Mouse (Mus musculus): ENCODE measurements around the gene Rcsd1. TPM values are rescaled to one million over a fixed set of nuclear protein-coding genes. Genes with fewer than 3 reads are reported as not detected.

Rcsd1 gene
- polyA plus RNA-seq, 1 experiment: 0.04 TPM

DNA sequence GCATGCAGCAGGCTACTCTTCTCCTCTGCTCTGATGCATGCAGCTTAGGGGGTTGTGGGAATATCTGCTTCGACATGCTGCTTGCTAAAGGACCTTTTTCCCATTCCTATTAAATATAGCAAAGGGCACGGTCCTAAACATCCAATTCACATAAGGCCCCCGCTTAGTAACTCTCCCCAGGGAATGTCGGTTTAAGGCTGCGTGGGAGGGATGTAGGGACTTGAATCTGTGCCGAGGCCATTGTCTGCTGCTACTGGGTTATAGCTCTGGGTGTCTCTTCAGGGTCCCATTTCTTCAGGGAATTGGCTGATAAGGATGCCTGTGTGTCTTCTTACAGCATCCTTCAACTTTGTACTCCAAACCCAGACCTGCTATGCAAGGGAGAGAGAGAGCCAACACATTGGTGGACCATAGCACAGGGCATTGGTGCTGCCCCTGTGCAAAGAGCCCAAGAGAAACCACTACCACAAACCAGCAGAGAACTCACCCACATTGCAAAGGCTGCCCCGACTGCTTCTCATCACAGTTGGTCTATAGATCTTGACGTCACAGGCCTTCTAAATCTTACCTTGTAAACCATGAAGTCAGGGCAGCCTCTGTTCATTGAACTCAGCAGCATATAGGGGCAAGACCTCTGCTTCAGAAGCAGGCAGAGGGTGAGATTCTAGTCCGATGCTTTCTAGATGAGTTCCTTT is 724 bp downstream of the Rcsd1 start:
- Histone ChIP-seq H3K79me2 (ENCODE audit: control insufficient read depth, insufficient read depth) (no peaks in the 10 kb centered on the region), H3K27me3 (ENCODE audit: control insufficient read depth, insufficient read depth, insufficient read length) (peaks cover 43% of the 10 kb centered on the region), H3K4me3 (no peak overlapping the region), H3K36me3 (ENCODE audit: control insufficient read depth, insufficient read depth) (no peaks in the 10 kb centered on the region), H3ac (ENCODE audit: control insufficient read depth, insufficient read length) (no peak overlapping the region), H3K4me2 (ENCODE audit: low read depth) (peak overlapping the region; percentile 60)
- TF ChIP-seq SRF (IDR thresholded peaks at IDR 0.05; ENCODE audit: control insufficient read depth, insufficient read length, low read depth) (no peak), E2F4 (IDR thresholded peaks at IDR 0.05; ENCODE audit: insufficient read depth) (no peak), USF1 (IDR thresholded peaks at IDR 0.05; ENCODE audit: low read depth) (no peak), REST (IDR thresholded peaks at IDR 0.05; ENCODE audit: insufficient read depth, insufficient read length) (no peak), MYOG (IDR thresholded peaks at IDR 0.05; ENCODE audit: control insufficient read depth in 1 of 3, insufficient read depth in 1 of 3, insufficient read length in 2 of 3, low read depth in 2 of 3) (no peak), MAX (IDR thresholded peaks at IDR 0.05; ENCODE audit: low read depth) (no peak), TCF3 (IDR thresholded peaks at IDR 0.05; ENCODE audit: insufficient read length, low read depth) (no peak), POLR2AphosphoS2 (IDR thresholded peaks at IDR 0.05; ENCODE audit: insufficient read length, low read depth) (no peak), POLR2A (IDR thresholded peaks at IDR 0.05; ENCODE audit: insufficient read length, low read depth) (no peak), TCF12 (IDR thresholded peaks at IDR 0.05; ENCODE audit: insufficient read depth, poor library complexity, severe bottlenecking) (no peak), CEBPB (IDR thresholded peaks at IDR 0.05; ENCODE audit: insufficient read depth, poor library complexity, severe bottlenecking) (no peak)

DNA sequence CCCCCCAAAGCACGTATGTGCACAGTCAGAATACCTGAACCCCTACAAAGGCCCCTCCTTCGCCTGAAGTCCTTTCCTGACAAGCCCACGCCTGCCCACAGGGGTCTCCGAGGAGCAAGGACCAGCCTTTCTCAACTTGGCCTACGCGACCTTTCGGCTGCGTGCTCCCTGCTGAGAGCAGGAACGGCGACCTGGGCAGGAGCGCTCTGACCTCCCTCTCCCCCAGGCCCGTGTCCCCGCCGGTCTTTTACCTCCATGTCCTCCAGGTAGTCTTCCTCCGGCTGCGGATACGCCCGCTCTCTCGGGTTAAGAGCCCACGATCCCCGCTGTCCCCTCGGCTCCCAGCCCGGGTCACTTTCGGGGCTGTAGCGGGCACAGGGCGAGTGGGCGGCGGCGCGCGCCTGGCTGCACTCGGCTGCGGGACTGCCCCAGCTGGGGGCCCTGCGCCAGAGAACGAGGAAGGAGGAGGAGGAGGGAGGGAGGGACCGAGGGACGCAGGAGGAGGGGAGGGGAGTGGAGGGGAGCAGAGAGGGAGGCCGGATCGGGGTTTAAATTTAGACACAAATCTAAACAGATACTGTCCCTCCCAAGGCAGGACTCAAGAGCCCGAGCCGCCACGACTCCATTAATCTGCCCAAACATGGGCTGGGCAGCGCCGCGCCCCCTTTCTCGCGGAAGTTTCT is 1.8 kb downstream of the Rcsd1 start:
- Histone ChIP-seq H3K36me3 (ENCODE audit: control insufficient read depth, insufficient read depth) (no peaks in the 10 kb centered on the region), H3K4me3 (no peak overlapping the region), H3K4me2 (ENCODE audit: low read depth) (peak overlapping the region; percentile 60), H3ac (ENCODE audit: control insufficient read depth, insufficient read length) (no peak overlapping the region), H3K79me2 (ENCODE audit: control insufficient read depth, insufficient read depth) (no peaks in the 10 kb centered on the region), H3K27me3 (ENCODE audit: control insufficient read depth, insufficient read depth, insufficient read length) (peaks cover 43% of the 10 kb centered on the region)
- TF ChIP-seq MYOD1 (IDR thresholded peaks at IDR 0.05; ENCODE audit: control insufficient read depth in 1 of 3, insufficient read length in 2 of 3, low read depth in 2 of 3) (no peak), E2F4 (IDR thresholded peaks at IDR 0.05; ENCODE audit: insufficient read depth) (no peak), CEBPB (IDR thresholded peaks at IDR 0.05; ENCODE audit: insufficient read depth, poor library complexity, severe bottlenecking) (no peak), POLR2AphosphoS2 (IDR thresholded peaks at IDR 0.05; ENCODE audit: insufficient read length, low read depth) (no peak), SRF (IDR thresholded peaks at IDR 0.05; ENCODE audit: control insufficient read depth, insufficient read length, low read depth) (no peak), TCF12 (IDR thresholded peaks at IDR 0.05; ENCODE audit: insufficient read depth, poor library complexity, severe bottlenecking) (no peak), MYOG (IDR thresholded peaks at IDR 0.05; ENCODE audit: control insufficient read depth in 1 of 3, insufficient read depth in 1 of 3, insufficient read length in 2 of 3, low read depth in 2 of 3) (no peak), REST (IDR thresholded peaks at IDR 0.05; ENCODE audit: insufficient read depth, insufficient read length) (no peak), POLR2A (IDR thresholded peaks at IDR 0.05; ENCODE audit: insufficient read length, low read depth) (no peak), USF1 (IDR thresholded peaks at IDR 0.05; ENCODE audit: low read depth) (no peak), MAX (IDR thresholded peaks at IDR 0.05; ENCODE audit: low read depth) (no peak), TCF3 (IDR thresholded peaks at IDR 0.05; ENCODE audit: insufficient read length, low read depth) (no peak)

DNA sequence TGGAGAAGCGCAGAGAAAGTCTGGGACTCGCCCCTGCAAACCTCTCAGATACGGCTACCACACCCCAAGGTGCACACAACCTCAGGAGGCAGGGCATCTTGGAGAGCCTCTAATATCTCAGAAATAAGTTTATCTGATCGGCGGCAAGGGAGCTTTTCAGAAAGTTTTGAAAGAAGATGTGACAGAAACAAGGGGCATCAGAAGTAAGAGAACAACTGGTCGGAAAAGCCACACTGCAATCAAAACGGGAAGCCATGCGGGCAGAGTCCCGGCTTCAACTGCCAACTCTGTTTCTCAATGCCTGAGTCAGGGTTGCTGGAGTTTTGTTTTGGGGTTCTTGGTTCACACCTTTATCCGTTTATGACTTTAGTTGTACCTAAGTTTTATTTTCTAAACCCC is 2.3 kb downstream of the Rcsd1 start:
- Histone ChIP-seq H3K4me2 (ENCODE audit: low read depth) (no peak overlapping the region), H3K27me3 (ENCODE audit: control insufficient read depth, insufficient read depth, insufficient read length) (peaks cover 45% of the 10 kb centered on the region), H3ac (ENCODE audit: control insufficient read depth, insufficient read length) (no peak overlapping the region), H3K36me3 (ENCODE audit: control insufficient read depth, insufficient read depth) (no peaks in the 10 kb centered on the region), H3K79me2 (ENCODE audit: control insufficient read depth, insufficient read depth) (no peaks in the 10 kb centered on the region), H3K4me3 (no peak overlapping the region)
- no peak for TF ChIP-seq SRF (IDR thresholded peaks at IDR 0.05; ENCODE audit: control insufficient read depth, insufficient read length, low read depth)
- TF ChIP-seq MYOD1 (IDR thresholded peaks at IDR 0.05; ENCODE audit: control insufficient read depth in 1 of 3, insufficient read length in 2 of 3, low read depth in 2 of 3): no peak
- no peak for TF ChIP-seq MYOG (IDR thresholded peaks at IDR 0.05; ENCODE audit: control insufficient read depth in 1 of 3, insufficient read depth in 1 of 3, insufficient read length in 2 of 3, low read depth in 2 of 3)
- TF ChIP-seq TCF12 (IDR thresholded peaks at IDR 0.05; ENCODE audit: insufficient read depth, poor library complexity, severe bottlenecking): no peak
- TF ChIP-seq POLR2AphosphoS2 (IDR thresholded peaks at IDR 0.05; ENCODE audit: insufficient read length, low read depth): no peak
- TF ChIP-seq MAX (IDR thresholded peaks at IDR 0.05; ENCODE audit: low read depth): no peak
- TF ChIP-seq USF1 (IDR thresholded peaks at IDR 0.05; ENCODE audit: low read depth): no peak
- no peak for TF ChIP-seq CEBPB (IDR thresholded peaks at IDR 0.05; ENCODE audit: insufficient read depth, poor library complexity, severe bottlenecking)
- no peak for TF ChIP-seq TCF3 (IDR thresholded peaks at IDR 0.05; ENCODE audit: insufficient read length, low read depth)
- TF ChIP-seq REST (IDR thresholded peaks at IDR 0.05; ENCODE audit: insufficient read depth, insufficient read length): no peak
- TF ChIP-seq POLR2A (IDR thresholded peaks at IDR 0.05; ENCODE audit: insufficient read length, low read depth): no peak

DNA sequence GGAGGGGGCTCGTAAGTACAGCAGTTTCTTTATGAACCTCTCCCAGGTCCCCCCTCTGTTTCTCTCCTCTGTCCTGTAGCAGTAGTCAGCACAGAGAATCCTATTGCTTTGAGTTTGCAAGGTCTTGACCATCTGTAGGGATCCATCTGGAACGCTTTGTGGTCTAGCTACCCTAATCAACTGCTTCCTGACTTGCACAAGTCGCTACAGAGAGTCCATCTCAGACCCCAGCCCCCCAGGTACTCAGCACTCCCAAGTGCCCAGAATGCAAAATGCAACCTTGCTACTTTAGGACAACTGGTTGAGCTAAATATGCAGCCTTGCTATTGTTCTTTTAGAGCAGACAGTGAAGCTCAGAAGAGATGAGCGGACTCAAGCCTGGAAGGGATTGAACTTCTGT is 3.1 kb downstream of the Rcsd1 start:
- H3K4me2 ChIP-seq (ENCODE audit: low read depth): no peak overlapping the region
- H3K4me3 ChIP-seq: no peak overlapping the region
- H3K36me3 ChIP-seq (ENCODE audit: control insufficient read depth, insufficient read depth): no peaks in the 10 kb centered on the region
- peaks cover 52% of the 10 kb centered on the region for H3K27me3 ChIP-seq (ENCODE audit: control insufficient read depth, insufficient read depth, insufficient read length)
- H3K79me2 ChIP-seq (ENCODE audit: control insufficient read depth, insufficient read depth): no peaks in the 10 kb centered on the region
- no peak overlapping the region for H3ac ChIP-seq (ENCODE audit: control insufficient read depth, insufficient read length)
- TF ChIP-seq MYOG (IDR thresholded peaks at IDR 0.05; ENCODE audit: control insufficient read depth in 1 of 3, insufficient read depth in 1 of 3, insufficient read length in 2 of 3, low read depth in 2 of 3) (no peak), POLR2AphosphoS2 (IDR thresholded peaks at IDR 0.05; ENCODE audit: insufficient read length, low read depth) (no peak), TCF3 (IDR thresholded peaks at IDR 0.05; ENCODE audit: insufficient read length, low read depth) (no peak), CEBPB (IDR thresholded peaks at IDR 0.05; ENCODE audit: insufficient read depth, poor library complexity, severe bottlenecking) (no peak), REST (IDR thresholded peaks at IDR 0.05; ENCODE audit: insufficient read depth, insufficient read length) (no peak), MYOD1 (IDR thresholded peaks at IDR 0.05; ENCODE audit: control insufficient read depth in 1 of 3, insufficient read length in 2 of 3, low read depth in 2 of 3) (no peak), USF1 (IDR thresholded peaks at IDR 0.05; ENCODE audit: low read depth) (no peak), POLR2A (IDR thresholded peaks at IDR 0.05; ENCODE audit: insufficient read length, low read depth) (no peak), TCF12 (IDR thresholded peaks at IDR 0.05; ENCODE audit: insufficient read depth, poor library complexity, severe bottlenecking) (no peak), E2F4 (IDR thresholded peaks at IDR 0.05; ENCODE audit: insufficient read depth) (no peak), SRF (IDR thresholded peaks at IDR 0.05; ENCODE audit: control insufficient read depth, insufficient read length, low read depth) (no peak), MAX (IDR thresholded peaks at IDR 0.05; ENCODE audit: low read depth) (no peak)

Measured in myocyte (in vitro differentiated cells).